Mouse (Mus musculus) fat pad, adult 2 months (tissue): ENCODE measurements around the gene Olfr847.

Source experiments
- DNase-seq: peaks from one replicate; pipeline ENCODE4 v3.0.0-alpha.2; 2011; ENCODE audit warnings: low read depth, low spot score; ENCODE audit errors: extremely low read depth

Olfr847 gene

DNA sequence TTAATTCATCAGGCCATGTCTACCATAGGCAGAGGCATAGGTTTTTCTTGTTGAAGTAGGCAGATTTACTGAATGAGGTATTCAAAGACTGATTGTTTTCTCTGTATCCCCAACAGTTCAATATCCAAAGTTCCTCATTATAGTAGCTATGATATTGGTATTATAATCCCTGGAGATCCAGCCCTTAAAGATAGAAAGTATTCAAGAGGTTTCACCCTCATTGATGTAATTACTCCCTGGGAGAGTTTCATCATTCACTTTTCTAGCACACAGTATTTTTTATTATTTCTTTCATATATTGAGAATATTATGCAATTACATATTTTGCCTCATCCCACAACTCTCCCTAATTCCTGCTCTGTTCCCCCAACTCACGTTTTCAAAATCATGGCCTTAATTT lies at the start of gene Olfr847:
Gene Olfr847 (minus strand): TSS at position 101 of the 400 bp plus-strand sequence.
- DNase-seq, result no peak

DNA sequence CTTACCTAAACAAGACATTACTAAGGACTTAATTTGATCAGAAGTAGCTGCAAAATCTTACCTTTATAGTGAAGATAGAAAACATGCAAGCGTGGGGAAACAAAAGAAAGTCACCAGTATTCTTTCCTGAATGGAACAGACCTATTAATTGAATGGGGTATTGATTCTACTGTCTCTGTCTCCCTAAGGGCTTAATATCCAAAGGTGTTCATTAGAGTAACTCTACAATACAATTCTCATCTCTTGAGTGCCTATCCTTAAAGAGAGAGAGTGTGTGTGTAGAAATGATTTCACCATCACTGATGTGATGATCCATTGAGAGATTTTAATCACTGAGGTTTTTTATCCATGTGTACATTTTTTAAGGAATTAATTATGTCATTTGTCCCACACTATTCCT lies 14.6 kb downstream of the Olfr847 start, which contains the start of gene Olfr846:
Gene Olfr846 (minus strand): TSS at position 101 of the 400 bp plus-strand sequence.
- DNase-seq, result no peak

DNA sequence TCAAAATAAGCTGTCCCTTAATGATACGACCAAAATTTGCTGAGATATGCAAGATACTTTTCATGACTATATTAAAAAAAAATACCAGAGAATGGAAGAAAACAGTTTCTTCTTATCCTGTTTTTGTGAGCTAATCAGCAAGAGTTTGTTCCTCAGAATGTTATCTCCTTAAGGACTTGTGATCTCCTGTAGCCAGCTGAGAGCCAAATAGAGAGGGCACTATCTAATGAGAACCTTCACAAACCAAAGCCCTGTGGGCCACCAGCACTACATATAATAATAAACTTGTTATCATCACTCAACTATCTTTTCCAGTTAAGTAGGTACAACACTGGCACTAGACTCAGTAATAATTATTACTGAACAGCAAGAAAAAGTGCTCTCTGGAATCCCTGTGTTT lies 42.3 kb downstream of the Olfr847 start, which contains the start of gene Olfr845:
Gene Olfr845 (plus strand): TSS at position 301 of the 400 bp plus-strand sequence.
- DNase-seq, result no peak
